Mouse (Mus musculus) E14TG2a.4 (cell line): ENCODE results near the gene Ppox.

ENCODE experiments used
- H3K27me3 ChIP-seq: 2 replicates; pipeline ENCODE4 v1.6.1; 2014; ENCODE audit warnings: low read length, control low read depth; ENCODE audit not compliant: insufficient read depth
- H3K36me3 ChIP-seq: 2 replicates; pipeline ENCODE4 v1.6.1; 2014; ENCODE audit warnings: low read length, control low read depth; ENCODE audit not compliant: insufficient read depth
- H3K4me1 ChIP-seq: replicated peaks from 2 replicates; pipeline ENCODE4 v1.6.1; 2014; ENCODE audit warnings: low read depth, low read length, control low read depth
- H3K4me3 ChIP-seq: replicated peaks from 2 replicates; pipeline ENCODE4 v1.5.1; 2014; ENCODE audit warnings: mild to moderate bottlenecking, low read length
- H3K9me3 ChIP-seq: 2 replicates; pipeline ENCODE4 v1.6.1; 2014; ENCODE audit warnings: low read length, control low read depth
- CTCF ChIP-seq: conservative IDR thresholded peaks from 2 replicates; pipeline ENCODE4 v1.5.1; 2014; ENCODE audit warnings: low read length
- NANOG ChIP-seq: IDR thresholded peaks from 2 replicates; pipeline ENCODE4 v1.6.1; 2014; ENCODE audit warnings: borderline replicate concordance, low read length, mixed read lengths
- POU5F1 ChIP-seq: IDR thresholded peaks from 2 replicates; pipeline ENCODE4 v1.6.1; 2014; ENCODE audit warnings: low read length, borderline replicate concordance

Ppox gene

GRCm38 (mm10) chr1:171275144-171275734 lies 5.7 kb downstream of the Ppox start:
- Histone ChIP-seq H3K4me1 (peaks cover 50% of the 10 kb centered on the region), H3K4me3 (no peak overlapping the region), H3K27me3 (peaks cover 4% of the 10 kb centered on the region; the same call in 1 of the 2 replicates), H3K36me3 (peaks cover 78% of the 10 kb centered on the region), H3K9me3 (no peaks in the 10 kb centered on the region)
- TF ChIP-seq CTCF (no peak), NANOG (no peak), POU5F1 (no peak)

- TF ChIP-seq CTCF (no peak), NANOG (no peak), POU5F1 (no peak)
- Histone ChIP-seq H3K9me3 (no peaks in the 10 kb centered on the region), H3K27me3 (peaks cover 4% of the 10 kb centered on the region; the same call in 1 of the 2 replicates), H3K4me3 (0 out of 2 replicates have a peak overlapping the region, but pooled peaks have one; percentile 26), H3K4me1 (peaks cover 47% of the 10 kb centered on the region), H3K36me3 (peaks cover 77% of the 10 kb centered on the region)
Measured at GRCm38 (mm10) chr1:171274171-171274570, 6.8 kb downstream of the Ppox start.

GRCm38 (mm10) chr1:171272086-171272485 lies 8.9 kb downstream of the Ppox start:
- H3K36me3 ChIP-seq: peaks cover 56% of the 10 kb centered on the region
- H3K4me1 ChIP-seq: peaks cover 40% of the 10 kb centered on the region
- TF ChIP-seq POU5F1 (no peak), NANOG (no peak), CTCF (no peak)

GRCm38 (mm10) chr1:171271622-171272021 lies 9.4 kb downstream of the Ppox start:
- Histone ChIP-seq H3K36me3 (peaks cover 52% of the 10 kb centered on the region), H3K9me3 (no peaks in the 10 kb centered on the region), H3K4me1 (peaks cover 38% of the 10 kb centered on the region), H3K4me3 (peak overlapping the region; percentile 93), H3K27me3 (peaks cover 4% of the 10 kb centered on the region; the same call in 1 of the 2 replicates)
- TF ChIP-seq CTCF: no peak

More at GRCm38 (mm10) chr1:171272086-171272485, 8.9 kb downstream of the Ppox start:
- peaks cover 4% of the 10 kb centered on the region; the same call in 1 of the 2 replicates for H3K27me3 ChIP-seq
- no peaks in the 10 kb centered on the region for H3K9me3 ChIP-seq
- H3K4me3 ChIP-seq: no peak overlapping the region

GRCm38 (mm10) chr1:171271196-171271595 lies 9.8 kb downstream of the Ppox start:
- Histone ChIP-seq H3K9me3 (no peaks in the 10 kb centered on the region), H3K4me1 (peaks cover 38% of the 10 kb centered on the region), H3K27me3 (peaks cover 4% of the 10 kb centered on the region; the same call in 1 of the 2 replicates), H3K36me3 (peaks cover 48% of the 10 kb centered on the region), H3K4me3 (peak overlapping the region; percentile 93)
- TF ChIP-seq CTCF (no peak), NANOG (no peak), POU5F1 (no peak)

GRCm38 (mm10) chr1:171270573-171270900 lies 10.4 kb downstream of the Ppox start:
- peaks cover 38% of the 10 kb centered on the region for H3K4me1 ChIP-seq
- H3K4me3 ChIP-seq: peak overlapping the region; percentile 93
- no peak for TF ChIP-seq NANOG
- no peak for TF ChIP-seq CTCF
- no peak for TF ChIP-seq POU5F1
- peaks cover 4% of the 10 kb centered on the region; the same call in 1 of the 2 replicates for H3K27me3 ChIP-seq
- H3K9me3 ChIP-seq: no peaks in the 10 kb centered on the region
- H3K36me3 ChIP-seq: peaks cover 41% of the 10 kb centered on the region

- Histone ChIP-seq H3K9me3 (no peaks in the 10 kb centered on the region), H3K36me3 (peaks cover 36% of the 10 kb centered on the region), H3K4me1 (peaks cover 38% of the 10 kb centered on the region), H3K27me3 (peaks cover 4% of the 10 kb centered on the region; the same call in 1 of the 2 replicates), H3K4me3 (peak within 1 kb of the TSS; percentile 93)
- TF ChIP-seq POU5F1: no peak
- no peak for TF ChIP-seq CTCF
- TF ChIP-seq NANOG: no peak
Measured at GRCm38 (mm10) chr1:171269848-171270572, 11.0 kb downstream of the Ppox start, which contains the start of gene B4galt3. B4galt3 (plus strand) TSS chr1:171270328.

- Histone ChIP-seq H3K9me3 (no peaks in the 10 kb centered on the region), H3K36me3 (peaks cover 19% of the 10 kb centered on the region), H3K4me3 (no peak overlapping the region), H3K27me3 (peaks cover 4% of the 10 kb centered on the region; the same call in 1 of the 2 replicates), H3K4me1 (peaks cover 29% of the 10 kb centered on the region)
- TF ChIP-seq NANOG (no peak), CTCF (no peak), POU5F1 (no peak)
Measured at GRCm38 (mm10) chr1:171268341-171268740, 12.6 kb downstream of the Ppox start.
